Mouse (Mus musculus) myocyte (in vitro differentiated cells): ENCODE measurements at regions not wholly inside any gene's neighbourhood (a gene's known extent, or its start where the extent isn't known, plus 50 kb on each side); places are given as distances from the start of the nearest gene placed in this dataset.

Source experiments
- POLR2A ChIP-seq: IDR thresholded peaks from one replicate; pipeline ENCODE4 v1.6.1; 2011; ENCODE audit warnings: low read depth, mild to moderate bottlenecking, control low read depth, moderate library complexity; ENCODE audit not compliant: insufficient read length
- TCF12 ChIP-seq: IDR thresholded peaks from one replicate; pipeline ENCODE4 v1.6.1; 2011; ENCODE audit warnings: mild to moderate bottlenecking, control low read depth; ENCODE audit not compliant: poor library complexity, insufficient read depth, severe bottlenecking
- USF1 ChIP-seq: IDR thresholded peaks from one replicate; pipeline ENCODE4 v1.6.1; 2011; ENCODE audit warnings: low read depth, mild to moderate bottlenecking, control low read depth, moderate library complexity

DNA sequence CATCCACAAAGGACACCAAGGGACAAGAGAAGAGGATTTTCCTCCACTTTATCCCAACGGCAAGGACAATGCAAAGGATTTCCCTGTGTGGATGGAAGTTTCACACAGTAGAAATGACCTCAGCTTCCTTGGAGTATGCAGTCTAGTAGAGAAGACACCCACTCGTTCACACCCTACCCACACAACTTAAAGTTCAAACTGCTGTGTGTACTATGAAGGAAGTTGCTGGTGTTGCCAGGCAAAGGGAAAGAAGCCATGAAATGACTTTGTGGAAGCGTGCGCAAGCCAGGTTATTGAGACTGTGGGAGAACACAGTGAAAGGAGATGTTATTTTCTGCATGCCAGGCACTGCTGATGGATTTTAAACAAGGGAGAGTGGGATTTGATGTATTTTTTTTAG lies 527.3 kb downstream of the Zfp536 start:
- TF ChIP-seq POLR2A (no peak), TCF12 (no peak), USF1 (no peak)
